Comparison of ENCODE assay signal across 26 mouse cellular contexts in the genomic region with DNA sequence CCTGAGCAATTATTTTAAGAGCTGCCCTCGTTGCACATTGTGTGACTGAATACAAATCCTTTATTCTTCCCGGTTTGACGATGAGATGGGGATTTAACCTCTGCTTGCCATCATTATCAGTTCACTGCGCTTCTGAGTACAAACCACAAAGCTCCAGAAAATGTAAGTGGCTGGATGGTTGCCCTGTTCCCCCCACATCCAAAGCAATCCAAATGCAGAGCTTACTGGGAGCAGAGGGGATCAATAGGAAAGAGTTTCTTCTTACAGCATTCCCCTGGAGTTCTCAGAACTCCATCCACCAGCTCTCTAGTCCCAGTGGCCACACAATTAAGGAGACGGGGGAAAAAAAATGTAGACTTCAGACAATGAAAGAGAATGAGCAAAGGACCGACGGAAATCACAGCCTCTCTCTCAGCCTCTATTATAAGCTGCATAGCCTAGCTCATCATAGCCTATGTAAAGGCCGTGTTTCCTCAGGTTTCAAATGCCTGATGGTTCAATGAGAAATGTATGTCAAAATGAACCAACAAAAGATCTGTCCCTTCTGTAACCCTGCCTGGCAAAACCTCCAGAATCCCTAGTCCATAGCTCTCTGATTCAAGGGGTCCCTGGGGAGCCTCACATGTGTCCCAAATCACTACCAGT.
DNase-seq lines count a peak whose midpoint lies in the region; ATAC-seq lines count a peak whose summit lies in the region.
"Had no signal": no experiment of that assay in that cellular context is flagged by ENCODE, and none has a peak within 500 bp of the region (broad histone marks: within the 10 kb centered on the region; RNA-seq: fewer than 3 reads in every experiment).

No protein-coding gene starts in this region.

- H3K9me3 ChIP-seq in forebrain, embryonic 13.5 days (replicated peaks) = no peaks in the 10 kb centered on the region
- H3K9me3 ChIP-seq in forebrain, embryonic 10.5 days = no peaks in the 10 kb centered on the region
- H3K9me3 ChIP-seq in midbrain, embryonic 15.5 days = no peaks in the 10 kb centered on the region
- no peaks in the 10 kb centered on the region for H3K9me3 ChIP-seq in midbrain, embryonic 11.5 days (ENCODE audit: control insufficient read depth, low read length)
- no peaks in the 10 kb centered on the region for H3K9me3 ChIP-seq in embryonic facial prominence, embryonic 10.5 days
- H3K9me3 ChIP-seq in kidney, embryonic 14.5 days (ENCODE audit: control insufficient read depth, low read length) = no peaks in the 10 kb centered on the region
- H3K9me3 ChIP-seq: forebrain, embryonic 15.5 days; heart, embryonic 10.5 days; heart, embryonic 13.5 days had no signal

- H3K27ac ChIP-seq in forebrain, embryonic 13.5 days = no peak overlapping the region
- no peak overlapping the region for H3K27ac ChIP-seq in forebrain, embryonic 10.5 days
- no peak overlapping the region for H3K27ac ChIP-seq in midbrain, embryonic 15.5 days
- H3K27ac ChIP-seq in midbrain, embryonic 11.5 days (ENCODE audit: low read depth, low read length) = no peak overlapping the region
- H3K27ac ChIP-seq in embryonic facial prominence, embryonic 10.5 days (replicated peaks) = 0 out of 2 replicates have a peak overlapping the region, but pooled peaks have one; percentile 10
- H3K27ac ChIP-seq in kidney, embryonic 14.5 days (ENCODE audit: low read depth, low read length) = no peak overlapping the region
- H3K27ac ChIP-seq: forebrain, embryonic 15.5 days; heart, adult 2 months; heart, embryonic 13.5 days; hindbrain, embryonic 14.5 days; hindbrain, postnatal 0 days had no signal

- 22% methylated on average over 8 of the region's 8 CpGs for WGBS in forebrain, embryonic 13.5 days
- WGBS in forebrain, embryonic 10.5 days = 48% methylated on average over 8 of the region's 8 CpGs
- WGBS in midbrain, embryonic 15.5 days = 49% methylated on average over 8 of the region's 8 CpGs
- WGBS in midbrain, embryonic 11.5 days = 72% methylated on average over 8 of the region's 8 CpGs
- WGBS in embryonic facial prominence, embryonic 10.5 days = 65% methylated on average over 8 of the region's 8 CpGs
- WGBS in kidney, embryonic 14.5 days = 81% methylated on average over 8 of the region's 8 CpGs

- H3K4me1 ChIP-seq in forebrain, embryonic 13.5 days = peaks cover 37% of the 10 kb centered on the region
- peaks cover 44% of the 10 kb centered on the region for H3K4me1 ChIP-seq in forebrain, embryonic 10.5 days
- H3K4me1 ChIP-seq in midbrain, embryonic 15.5 days = peaks cover 4% of the 10 kb centered on the region; the same call in 1 of the 2 replicates
- H3K4me1 ChIP-seq in midbrain, embryonic 11.5 days (ENCODE audit: control insufficient read depth, insufficient read depth, low read length) = no peaks in the 10 kb centered on the region
- peaks cover 51% of the 10 kb centered on the region for H3K4me1 ChIP-seq in embryonic facial prominence, embryonic 10.5 days
- peaks cover 14% of the 10 kb centered on the region for H3K4me1 ChIP-seq in kidney, embryonic 14.5 days (ENCODE audit: control insufficient read depth, insufficient read depth, low read length)

- peak; percentile 22; the same call in 1 of the 2 replicates for ATAC-seq in forebrain, embryonic 13.5 days
- peak; percentile 65; the same call in 1 of the 2 replicates for ATAC-seq in midbrain, embryonic 15.5 days (replicated peaks)
- ATAC-seq in midbrain, embryonic 11.5 days (ENCODE audit: low FRiP score) = no peak
- no peak for ATAC-seq in kidney, embryonic 14.5 days (ENCODE audit: low FRiP score, low TSS enrichment)
- ATAC-seq: forebrain, embryonic 15.5 days; hindbrain, postnatal 0 days; inflammation-experienced regulatory T-cells, adult 6 months; Patski had no signal

- no peak overlapping the region for H3K9ac ChIP-seq in forebrain, embryonic 13.5 days
- H3K9ac ChIP-seq in midbrain, embryonic 15.5 days = no peak overlapping the region
- no peak overlapping the region for H3K9ac ChIP-seq in midbrain, embryonic 11.5 days (ENCODE audit: low read length)
- H3K9ac ChIP-seq in kidney, embryonic 14.5 days (ENCODE audit: low read depth, low read length) = no peak overlapping the region
- H3K9ac ChIP-seq: forebrain, embryonic 15.5 days; heart, embryonic 13.5 days; hindbrain, embryonic 14.5 days had no signal

- DNase-seq in forebrain, embryonic 10.5 days (ENCODE audit: extremely low spot score, low spot score) = no peak
- no peak for DNase-seq in midbrain, embryonic 11.5 days (ENCODE audit: low spot score, missing footprints)
- no peak for DNase-seq in embryonic facial prominence, embryonic 10.5 days (ENCODE audit: low spot score)
- no peak for DNase-seq in adrenal gland, postnatal 25 days
- DNase-seq: adrenal gland, postnatal 10 days; cerebellum, adult 11-12 months; cerebellum, adult 8-10 months; cerebellum, postnatal 10 days; cerebellum, postnatal 36 days; embryo, embryonic 11 days; gastrocnemius, postnatal 10 days; gastrocnemius, postnatal 36 days; heart, adult 2 months; heart, postnatal 14 days; heart, postnatal 4 days had no signal

- no peaks in the 10 kb centered on the region for H3K27me3 ChIP-seq in forebrain, embryonic 13.5 days
- peaks cover 11% of the 10 kb centered on the region for H3K27me3 ChIP-seq in forebrain, embryonic 10.5 days (ENCODE audit: poor library complexity, severe bottlenecking)
- no peaks in the 10 kb centered on the region for H3K27me3 ChIP-seq in midbrain, embryonic 15.5 days (replicated peaks)
- H3K27me3 ChIP-seq in midbrain, embryonic 11.5 days (ENCODE audit: control insufficient read depth, insufficient read depth, low read length) = no peaks in the 10 kb centered on the region; the same call in 1 of the 2 replicates
- no peaks in the 10 kb centered on the region for H3K27me3 ChIP-seq in embryonic facial prominence, embryonic 10.5 days (replicated peaks; ENCODE audit: low read depth, poor library complexity, severe bottlenecking)
- H3K27me3 ChIP-seq in kidney, embryonic 14.5 days (ENCODE audit: control insufficient read depth, insufficient read depth, low read length) = no peaks in the 10 kb centered on the region
- H3K27me3 ChIP-seq: forebrain, embryonic 15.5 days; heart, embryonic 13.5 days; Patski had no signal

- H3K4me3 ChIP-seq in forebrain, embryonic 13.5 days = no peak overlapping the region
- no peak overlapping the region for H3K4me3 ChIP-seq in forebrain, embryonic 10.5 days
- H3K4me3 ChIP-seq in midbrain, embryonic 15.5 days = no peak overlapping the region
- no peak overlapping the region for H3K4me3 ChIP-seq in midbrain, embryonic 11.5 days (ENCODE audit: low read depth, low read length)
- no peak overlapping the region for H3K4me3 ChIP-seq in embryonic facial prominence, embryonic 10.5 days
- no peak overlapping the region for H3K4me3 ChIP-seq in kidney, embryonic 14.5 days (ENCODE audit: low read length)
- H3K4me3 ChIP-seq: erythroblast, embryonic 14.5 days; forebrain, embryonic 15.5 days; heart, adult 2 months; heart, embryonic 10.5 days; heart, embryonic 13.5 days had no signal

- H3K4me2 ChIP-seq in forebrain, embryonic 13.5 days = no peak overlapping the region
- no peak overlapping the region for H3K4me2 ChIP-seq in midbrain, embryonic 15.5 days
- H3K4me2 ChIP-seq in midbrain, embryonic 11.5 days = no peak overlapping the region
- H3K4me2 ChIP-seq in kidney, embryonic 14.5 days (replicated peaks; ENCODE audit: low read depth, low read length) = no peak overlapping the region
- H3K4me2 ChIP-seq: forebrain, embryonic 15.5 days; heart, embryonic 13.5 days; hindbrain, embryonic 14.5 days had no signal

- H3K36me3 ChIP-seq in forebrain, embryonic 13.5 days (ENCODE audit: poor library complexity, severe bottlenecking) = no peaks in the 10 kb centered on the region
- H3K36me3 ChIP-seq in forebrain, embryonic 10.5 days (replicated peaks) = no peaks in the 10 kb centered on the region
- no peaks in the 10 kb centered on the region for H3K36me3 ChIP-seq in midbrain, embryonic 15.5 days (replicated peaks)
- H3K36me3 ChIP-seq in midbrain, embryonic 11.5 days (ENCODE audit: control insufficient read depth, insufficient read depth, low read length) = no peaks in the 10 kb centered on the region
- no peaks in the 10 kb centered on the region for H3K36me3 ChIP-seq in embryonic facial prominence, embryonic 10.5 days (replicated peaks)
- no peaks in the 10 kb centered on the region for H3K36me3 ChIP-seq in kidney, embryonic 14.5 days (ENCODE audit: control insufficient read depth, insufficient read depth, low read length)
- H3K36me3 ChIP-seq: forebrain, embryonic 15.5 days; heart, embryonic 10.5 days; heart, embryonic 13.5 days had no signal

Comparison
In these comparisons a context has a peak if more than half of its experiments do, and no peak if none do; other contexts are left out.
1. ATAC-seq: peak in forebrain, embryonic 13.5 days (single experiment) and midbrain, embryonic 15.5 days (single experiment); none in midbrain, embryonic 11.5 days (single experiment) and kidney, embryonic 14.5 days (single experiment).